Mouse (Mus musculus) lung, embryonic 16.5 days (tissue): ENCODE measurements around the gene Cdh4. TPM values are rescaled to one million over a fixed set of nuclear protein-coding genes. Genes with fewer than 3 reads are reported as not detected.

ENCODE experiments used
- ATAC-seq: fragments of 200-750 bp; cut with Nextera tagmentation; 2 replicates; pipeline ENCODE4 v1.8.0; 2017; ENCODE audit warnings: low read depth, mild to moderate bottlenecking, moderate library complexity
- H3K27ac ChIP-seq: fragments of 300-500 bp; sonication (generic); 2 replicates; pipeline ENCODE4 v1.5.1; 2014; ENCODE audit warnings: mild to moderate bottlenecking, control low read depth, low read length
- H3K27me3 ChIP-seq: fragments of 300-500 bp; sonication (generic); 2 replicates; pipeline ENCODE4 v1.6.1; 2014; ENCODE audit warnings: low read depth, low read length, mixed read lengths; ENCODE audit not compliant: control insufficient read depth, insufficient read depth
- H3K36me3 ChIP-seq: fragments of 300-500 bp; sonication (generic); 2 replicates; pipeline ENCODE4 v1.6.1; 2014; ENCODE audit warnings: low read length; ENCODE audit not compliant: control insufficient read depth, insufficient read depth
- H3K4me1 ChIP-seq: fragments of 300-500 bp; sonication (generic); replicated peaks from 2 replicates; pipeline ENCODE4 v1.6.1; 2014; ENCODE audit warnings: low read length, mixed read lengths; ENCODE audit not compliant: control insufficient read depth, insufficient read depth
- H3K4me2 ChIP-seq: fragments of 300-500 bp; sonication (generic); 2 replicates; pipeline ENCODE4 v1.6.1; 2014; ENCODE audit warnings: low read depth, low read length, control low read depth
- H3K4me3 ChIP-seq: fragments of 300-500 bp; sonication (generic); 2 replicates; pipeline ENCODE4 v1.5.1; 2014; ENCODE audit warnings: mild to moderate bottlenecking, low read length, control low read depth
- H3K9ac ChIP-seq: fragments of 300-500 bp; sonication (generic); 2 replicates; pipeline ENCODE4 v1.6.1; 2014; ENCODE audit warnings: low read length, control low read depth
- H3K9me3 ChIP-seq: fragments of 300-500 bp; sonication (generic); 2 replicates; pipeline ENCODE4 v1.6.1; 2016; ENCODE audit warnings: low read length; ENCODE audit not compliant: control insufficient read depth
- WGBS: fragments of 180-500 bp; shearing (Covaris S2); extraction: QIAGEN DNeasy Blood & Tissue Kit; methylation state at CpG from one replicate; pipeline ENCODE4 v1.1.7; 2014; 5-methylcytosine and 5-hydroxymethylcytosine counted together
- polyA plus RNA-seq: library from polyadenylated mRNA; unstranded; fragments of >200 nt; fragmentation: Nextera tagmentation; extraction: Ambion mirVana; gene quantifications from 2 replicates; pipeline ENCODE4 v1.2.1, GENCODE M21; 2015

Gene Cdh4
- polyA plus RNA-seq, 1 experiment from 2014 or later = 7.0 TPM

- Histone ChIP-seq H3K36me3 (no peaks in the 10 kb centered on the region), H3K9ac (no peak overlapping the region), H3K4me2 (no peak overlapping the region), H3K9me3 (no peaks in the 10 kb centered on the region), H3K4me1 (no peaks in the 10 kb centered on the region), H3K27me3 (no peaks in the 10 kb centered on the region), H3K4me3 (no peak overlapping the region), H3K27ac (no peak overlapping the region)
- 42% methylated on average over 3 of the region's 3 CpGs for WGBS
- no peak for ATAC-seq
These were observed 16.6 kb upstream of the Cdh4 start for GRCm38 (mm10) chr2:179425602-179426001.

- H3K4me3 ChIP-seq = no peak overlapping the region
- H3K4me2 ChIP-seq = no peak overlapping the region
- 77% methylated on average over 3 of the region's 3 CpGs for WGBS
- no peak for ATAC-seq
- H3K27ac ChIP-seq = no peak overlapping the region
- no peaks in the 10 kb centered on the region for H3K9me3 ChIP-seq
- H3K9ac ChIP-seq = no peak overlapping the region
- H3K36me3 ChIP-seq = no peaks in the 10 kb centered on the region
- H3K27me3 ChIP-seq = no peaks in the 10 kb centered on the region
- no peaks in the 10 kb centered on the region for H3K4me1 ChIP-seq
These were observed 13.3 kb upstream of the Cdh4 start for GRCm38 (mm10) chr2:179428889-179429288.

GRCm38 (mm10) chr2:179440161-179440560 is 2.1 kb upstream of the Cdh4 start:
- WGBS = 22% methylated on average over 9 of the region's 9 CpGs
- Histone ChIP-seq H3K4me1 (peaks cover 8% of the 10 kb centered on the region), H3K9me3 (no peaks in the 10 kb centered on the region), H3K36me3 (no peaks in the 10 kb centered on the region), H3K4me3 (no peak overlapping the region), H3K27me3 (peaks cover 26% of the 10 kb centered on the region), H3K4me2 (no peak overlapping the region), H3K9ac (no peak overlapping the region), H3K27ac (no peak overlapping the region)
- no peak for ATAC-seq

- no peaks in the 10 kb centered on the region for H3K9me3 ChIP-seq
- no peak for ATAC-seq
- WGBS = 82% methylated on average over 3 of the region's 3 CpGs
- no peaks in the 10 kb centered on the region for H3K36me3 ChIP-seq
- H3K9ac ChIP-seq = no peak overlapping the region
- H3K27ac ChIP-seq = no peak overlapping the region
- H3K4me3 ChIP-seq = no peak overlapping the region
- peaks cover 30% of the 10 kb centered on the region for H3K27me3 ChIP-seq
- H3K4me1 ChIP-seq = peaks cover 8% of the 10 kb centered on the region
- no peak overlapping the region for H3K4me2 ChIP-seq
These were observed 1.1 kb upstream of the Cdh4 start for GRCm38 (mm10) chr2:179441086-179441485.

- Histone ChIP-seq H3K27me3 (peaks cover 30% of the 10 kb centered on the region), H3K27ac (no peak overlapping the region)
These were observed 514 bp upstream of the Cdh4 start for GRCm38 (mm10) chr2:179441717-179442116.

GRCm38 (mm10) chr2:179442541-179443225 is 452 bp downstream of the Cdh4 start:
- H3K4me1 ChIP-seq = peaks cover 8% of the 10 kb centered on the region
- peak; percentile 69 for ATAC-seq
- peak overlapping the region; percentile 99 for H3K4me2 ChIP-seq
- no peaks in the 10 kb centered on the region for H3K9me3 ChIP-seq
- under 1% methylated on average over 78 of the region's 95 CpGs for WGBS
- 0 out of 2 replicates have a peak overlapping the region, but pooled peaks have one; percentile 2 for H3K27ac ChIP-seq
- H3K36me3 ChIP-seq = no peaks in the 10 kb centered on the region
- H3K9ac ChIP-seq = peak overlapping the region; percentile 63
- peak overlapping the region; percentile 66 for H3K4me3 ChIP-seq
- H3K27me3 ChIP-seq = peaks cover 30% of the 10 kb centered on the region

More at GRCm38 (mm10) chr2:179441717-179442116, 514 bp upstream of the Cdh4 start:
- Histone ChIP-seq H3K4me2 (peak overlapping the region; percentile 99), H3K9ac (0 out of 2 replicates have a peak overlapping the region, but pooled peaks have one; percentile 37), H3K4me1 (peaks cover 8% of the 10 kb centered on the region), H3K36me3 (no peaks in the 10 kb centered on the region), H3K9me3 (no peaks in the 10 kb centered on the region), H3K4me3 (peak overlapping the region; percentile 66)
- peak; percentile 67 for ATAC-seq
- WGBS = 2% methylated on average over 8 of the region's 8 CpGs

GRCm38 (mm10) chr2:179443226-179443815 is 1.1 kb downstream of the Cdh4 start:
- Histone ChIP-seq H3K9ac (peak overlapping the region; percentile 63), H3K4me3 (peak overlapping the region; percentile 66), H3K27ac (0 out of 2 replicates have a peak overlapping the region, but pooled peaks have one; percentile 2), H3K4me2 (peak overlapping the region; percentile 99), H3K9me3 (no peaks in the 10 kb centered on the region), H3K27me3 (peaks cover 30% of the 10 kb centered on the region), H3K4me1 (peaks cover 8% of the 10 kb centered on the region), H3K36me3 (no peaks in the 10 kb centered on the region)
- WGBS = under 1% methylated on average over 51 of the region's 51 CpGs
- ATAC-seq = peak; percentile 52

GRCm38 (mm10) chr2:179443959-179444358 is 1.7 kb downstream of the Cdh4 start:
- Histone ChIP-seq H3K4me2 (peak overlapping the region; percentile 99; the same call in 1 of the 2 replicates), H3K9me3 (peaks cover 2% of the 10 kb centered on the region), H3K27ac (no peak overlapping the region), H3K9ac (no peak overlapping the region), H3K27me3 (peaks cover 30% of the 10 kb centered on the region), H3K4me3 (peak overlapping the region; percentile 66; the same call in 1 of the 2 replicates), H3K36me3 (no peaks in the 10 kb centered on the region), H3K4me1 (peaks cover 8% of the 10 kb centered on the region)
- 8% methylated on average over 6 of the region's 11 CpGs for WGBS
- no peak for ATAC-seq

- Histone ChIP-seq H3K4me3 (no peak overlapping the region), H3K27ac (no peak overlapping the region), H3K9ac (no peak overlapping the region), H3K27me3 (peaks cover 23% of the 10 kb centered on the region), H3K9me3 (peaks cover 6% of the 10 kb centered on the region), H3K4me1 (peaks cover 2% of the 10 kb centered on the region; the same call in 1 of the 2 replicates), H3K36me3 (no peaks in the 10 kb centered on the region), H3K4me2 (no peak overlapping the region)
- no peak for ATAC-seq
- 91% methylated on average over 4 of the region's 4 CpGs for WGBS
These were observed 6.0 kb downstream of the Cdh4 start for GRCm38 (mm10) chr2:179448256-179448655.
